Mouse (Mus musculus) lung, embryonic 14.5 days (tissue): ENCODE results near the gene Mup9. TPM values are rescaled to one million over a fixed set of nuclear protein-coding genes. Genes with fewer than 3 reads are reported as not detected.
"Not testable (repeated sequence)": the region's sequence is repeated elsewhere in the genome, so short reads cannot be mapped to it uniquely, and the experiment has no call there.

Source experiments
- ATAC-seq: fragments of 200-750 bp; cut with Nextera tagmentation; 2 replicates; pipeline ENCODE4 v1.8.0; 2017; ENCODE audit warnings: mild to moderate bottlenecking, moderate TSS enrichment, moderate library complexity; ENCODE audit not compliant: insufficient read depth
- DNase-seq: peaks from one replicate; pipeline ENCODE4 v3.0.0-alpha.2; 2015
- H3K27ac ChIP-seq: fragments of 300-500 bp; sonication (generic); 2 replicates; pipeline ENCODE4 v1.5.1; 2014; ENCODE audit warnings: low read depth, mild to moderate bottlenecking, moderate library complexity
- H3K27me3 ChIP-seq: fragments of 300-500 bp; sonication (generic); 2 replicates; pipeline ENCODE4 v1.6.1; 2014; ENCODE audit warnings: low read length, control low read depth; ENCODE audit not compliant: insufficient read depth
- H3K36me3 ChIP-seq: fragments of 300-500 bp; sonication (generic); 2 replicates; pipeline ENCODE4 v1.6.1; 2014; ENCODE audit warnings: control low read depth; ENCODE audit not compliant: insufficient read depth
- H3K4me1 ChIP-seq: fragments of 300-500 bp; sonication (generic); 2 replicates; pipeline ENCODE4 v1.6.1; 2014; ENCODE audit warnings: antibody characterized with exemption, control low read depth; ENCODE audit not compliant: insufficient read depth
- H3K4me2 ChIP-seq: fragments of 300-500 bp; sonication (generic); 2 replicates; pipeline ENCODE4 v1.6.1; 2014; ENCODE audit warnings: mild to moderate bottlenecking
- H3K4me3 ChIP-seq: fragments of 300-500 bp; sonication (generic); 2 replicates; pipeline ENCODE4 v1.5.1; 2014; ENCODE audit warnings: low read depth, low read length
- H3K9ac ChIP-seq: fragments of 300-500 bp; sonication (generic); 2 replicates; pipeline ENCODE4 v1.6.1; 2014
- H3K9me3 ChIP-seq: fragments of 300-500 bp; sonication (generic); 2 replicates; pipeline ENCODE4 v1.6.1; 2016; ENCODE audit warnings: low read depth, low read length, control low read depth
- WGBS: fragments of 180-500 bp; shearing (Covaris S2); extraction: QIAGEN DNeasy Blood & Tissue Kit; methylation state at CpG from one replicate; pipeline ENCODE4 v1.1.7; 2014; 5-methylcytosine and 5-hydroxymethylcytosine counted together
- polyA plus RNA-seq: library from polyadenylated mRNA; unstranded; fragments of >200 nt; fragmentation: Nextera tagmentation; extraction: Ambion mirVana; gene quantifications from 2 replicates; pipeline ENCODE4 v1.2.1, GENCODE M21; 2014

Mup9 gene
- polyA plus RNA-seq, result not detected in 2 replicates

GRCm38 (mm10) chr4:60421852-60422251 is at the start of gene Mup9:
TSS of gene Mup9 (minus strand) at chr4:60421952.
- ATAC-seq, H3K4me1 ChIP-seq, H3K4me2 ChIP-seq, H3K9ac ChIP-seq, H3K9me3 ChIP-seq, DNase-seq, H3K36me3 ChIP-seq, H3K27me3 ChIP-seq, H3K27ac ChIP-seq, H3K4me3 ChIP-seq: not testable (repeated sequence)
- 77% methylated on average over 3 of the region's 3 CpGs for WGBS

Other genes starting within 250 kb of the Mup9 start
- not detected in 2 replicates for gene Mup8, start 199.4 kb downstream of the Mup9 start, polyA plus RNA-seq
- gene Mup1, start 80.0 kb upstream of the Mup9 start, polyA plus RNA-seq, result not detected in 2 replicates
- not detected in 2 replicates for gene Mup10, start 160.2 kb upstream of the Mup9 start, polyA plus RNA-seq
- not detected in 2 replicates for gene Mup11, start 240.5 kb upstream of the Mup9 start, polyA plus RNA-seq